In genomic region chr13:24844983-24845955, GRCm38 (mm10) we compare ENCODE assay signal across 8 mouse cellular contexts. TPM values are rescaled to one million over a fixed set of nuclear protein-coding genes. Genes with fewer than 3 reads are reported as not detected.
DNase-seq lines count a peak whose midpoint lies in the region; ATAC-seq and TF ChIP-seq lines count a peak whose summit lies in the region.

D130043K22Rik (plus strand) TSS chr13:24845135.

- H3K27ac ChIP-seq in gastrocnemius, adult 2 months = no peak within 1 kb of the TSS
- no peak within 1 kb of the TSS for H3K27ac ChIP-seq in hindbrain, embryonic 12.5 days
- H3K27ac ChIP-seq in midbrain, embryonic 11.5 days (ENCODE audit: low read depth, low read length) = no peak within 1 kb of the TSS
- H3K27ac ChIP-seq in stomach, postnatal 0 days (replicated peaks) = no peak within 1 kb of the TSS

- WGBS in hindbrain, embryonic 12.5 days = 12% methylated on average over 40 of the region's 40 CpGs
- WGBS in midbrain, embryonic 11.5 days = 10% methylated on average over 40 of the region's 40 CpGs
- 15% methylated on average over 40 of the region's 40 CpGs for WGBS in stomach, postnatal 0 days

- H3K9me3 ChIP-seq in hindbrain, embryonic 12.5 days (replicated peaks) = no peaks in the 10 kb centered on the region
- no peaks in the 10 kb centered on the region for H3K9me3 ChIP-seq in midbrain, embryonic 11.5 days (ENCODE audit: control insufficient read depth, low read length)
- no peaks in the 10 kb centered on the region for H3K9me3 ChIP-seq in stomach, postnatal 0 days (ENCODE audit: control insufficient read depth, low read length)

- no peak for TF ChIP-seq EP300 in stomach, postnatal 0 days (optimal IDR thresholded peaks at IDR 0.05)

- H3K9ac ChIP-seq in hindbrain, embryonic 12.5 days = peak within 1 kb of the TSS; percentile 65
- peak within 1 kb of the TSS; percentile 55 for H3K9ac ChIP-seq in midbrain, embryonic 11.5 days (ENCODE audit: low read length)
- peak within 1 kb of the TSS; percentile 31 for H3K9ac ChIP-seq in stomach, postnatal 0 days (ENCODE audit: low read length)

- DNase-seq in gastrocnemius, adult 2 months = peak; percentile 29
- no peak for DNase-seq in gastrocnemius, postnatal 25 days
- DNase-seq in adrenal gland, postnatal 4 days (ENCODE audit: low spot score in 2 of 2) = peak; percentile 23 to 28
- peak; percentile 53 to 74 for DNase-seq in left cerebral cortex, postnatal 14 days (ENCODE audit: low spot score in 2 of 2)
- DNase-seq in midbrain, embryonic 11.5 days (ENCODE audit: low spot score, missing footprints) = peak; percentile 93
- DNase-seq in stomach, postnatal 0 days (ENCODE audit: low spot score) = peak; percentile 61

- ATAC-seq in erythroblast, adult 5-6 weeks (replicated peaks; ENCODE audit: low FRiP score, poor library complexity, severe bottlenecking) = peak; percentile 79
- peak; percentile 98 for ATAC-seq in hindbrain, embryonic 12.5 days (ENCODE audit: low FRiP score)
- ATAC-seq in midbrain, embryonic 11.5 days (ENCODE audit: low FRiP score) = peak; percentile 97
- peak; percentile 78 for ATAC-seq in stomach, postnatal 0 days (ENCODE audit: low FRiP score, low TSS enrichment)

- intact Hi-C loops in gastrocnemius, adult 2 months (cut with DNase I) = no loop called here
- intact Hi-C loops in left cerebral cortex, postnatal 14 days (cut with DNase I) = no loop called here

- 0 out of 2 replicates have a peak, but pooled peaks cover 4% of the 10 kb centered on the region for H3K36me3 ChIP-seq in hindbrain, embryonic 12.5 days
- H3K36me3 ChIP-seq in midbrain, embryonic 11.5 days (ENCODE audit: control insufficient read depth, insufficient read depth, low read length) = peaks cover 2% of the 10 kb centered on the region; the same call in 1 of the 2 replicates
- no peaks in the 10 kb centered on the region for H3K36me3 ChIP-seq in stomach, postnatal 0 days (ENCODE audit: control insufficient read depth, insufficient read depth, low read length)

- H3K4me2 ChIP-seq in hindbrain, embryonic 12.5 days (replicated peaks) = peak within 1 kb of the TSS; percentile 88
- H3K4me2 ChIP-seq in midbrain, embryonic 11.5 days = peak within 1 kb of the TSS; percentile 86
- peak within 1 kb of the TSS; percentile 71 for H3K4me2 ChIP-seq in stomach, postnatal 0 days (replicated peaks; ENCODE audit: low read depth)

- H3K4me3 ChIP-seq in gastrocnemius, adult 2 months = peak within 1 kb of the TSS; percentile 57
- peak within 1 kb of the TSS; percentile 54 for H3K4me3 ChIP-seq in hindbrain, embryonic 12.5 days
- peak within 1 kb of the TSS; percentile 43 for H3K4me3 ChIP-seq in midbrain, embryonic 11.5 days (ENCODE audit: low read depth, low read length)
- peak within 1 kb of the TSS; percentile 33 for H3K4me3 ChIP-seq in stomach, postnatal 0 days (ENCODE audit: low read depth, low read length)

- no peak for TF ChIP-seq CTCF in gastrocnemius, adult 2 months (IDR thresholded peaks at IDR 0.05)
- no peak for TF ChIP-seq CTCF in stomach, postnatal 0 days (IDR thresholded peaks at IDR 0.05; ENCODE audit: low read depth)

- H3K4me1 ChIP-seq in hindbrain, embryonic 12.5 days = peaks cover 10% of the 10 kb centered on the region; the same call in 1 of the 2 replicates
- peaks cover 3% of the 10 kb centered on the region; the same call in 1 of the 2 replicates for H3K4me1 ChIP-seq in midbrain, embryonic 11.5 days (ENCODE audit: control insufficient read depth, insufficient read depth, low read length)
- no peaks in the 10 kb centered on the region for H3K4me1 ChIP-seq in stomach, postnatal 0 days (replicated peaks; ENCODE audit: control insufficient read depth, insufficient read depth)

- no peaks in the 10 kb centered on the region for H3K27me3 ChIP-seq in hindbrain, embryonic 12.5 days
- no peaks in the 10 kb centered on the region for H3K27me3 ChIP-seq in midbrain, embryonic 11.5 days (ENCODE audit: control insufficient read depth, insufficient read depth, low read length)
- H3K27me3 ChIP-seq in stomach, postnatal 0 days (ENCODE audit: control insufficient read depth, insufficient read depth, low read length) = no peaks in the 10 kb centered on the region

RNA-seq across cellular contexts. Expression of gene D130043K22Rik, which starts in this region (rescaled TPM):
- total RNA-seq in gastrocnemius, adult 2 months (2021) = not detected
- total RNA-seq in gastrocnemius, postnatal 25 days (2021) = not detected
- 1 to 10 TPM; 1.0 to 1.6 TPM for total RNA-seq in adrenal gland, postnatal 4 days (2021)
- total RNA-seq in erythroblast, adult 5-6 weeks (2015; ENCODE audit: low replicate concordance) = 0.21 TPM in 1 of 2 replicates, not detected in the other
- total RNA-seq in erythroblast, adult 5-6 weeks (2017; ENCODE audit: low replicate concordance) = 0.14 and 0.34 TPM in 2 replicates
- polyA plus RNA-seq in hindbrain, embryonic 12.5 days (2016; fragmentation: Nextera tagmentation; extraction: Ambion mirVana) = 1.9 and 2.3 TPM in 2 replicates
- 10 to 100 TPM; 34.0 to 34.1 TPM for total RNA-seq in left cerebral cortex, postnatal 14 days (2021)
- 0.58 and 1.1 TPM in 2 replicates for polyA plus RNA-seq in midbrain, embryonic 11.5 days (2014; fragmentation: Nextera tagmentation; extraction: Ambion mirVana)
- polyA plus RNA-seq in stomach, postnatal 0 days (2015; fragmentation: Nextera tagmentation; extraction: Ambion mirVana) = 0.19 and 0.58 TPM in 2 replicates

Comparison
In these comparisons a context has a peak if more than half of its experiments do, and no peak if none do; other contexts are left out.
1. RNA of gene D130043K22Rik (total RNA-seq): 34.0 to 34.1 TPM in left cerebral cortex, postnatal 14 days; 1.0 to 1.6 TPM in adrenal gland, postnatal 4 days, 0.14 to 0.34 TPM in erythroblast, adult 5-6 weeks, not detected in gastrocnemius, adult 2 months and not detected in gastrocnemius, postnatal 25 days; every median in the first group is over 10 times any median in the second.
2. Peak in DNase-seq and H3K4me3 ChIP-seq in gastrocnemius, adult 2 months; RNA of the gene not detected or under 1 TPM.
3. Peak in ATAC-seq in erythroblast, adult 5-6 weeks; RNA of the gene not detected or under 1 TPM.
4. Peak in DNase-seq, ATAC-seq, H3K4me3 ChIP-seq, H3K9ac ChIP-seq and H3K4me2 ChIP-seq in stomach, postnatal 0 days; RNA of the gene not detected or under 1 TPM.
5. Peak in every context shown above with its lines, with median percentiles within 50 percentile points of each other: H3K4me3 ChIP-seq, ATAC-seq, H3K4me2 ChIP-seq and H3K9ac ChIP-seq.